Mouse (Mus musculus) stomach, embryonic 16.5 days (tissue): ENCODE results near the gene Epha1. TPM values are rescaled to one million over a fixed set of nuclear protein-coding genes. Genes with fewer than 3 reads are reported as not detected.

ENCODE experiments used
- ATAC-seq: fragments of 200-750 bp; cut with Nextera tagmentation; 2 replicates; pipeline ENCODE4 v1.8.0; 2017; ENCODE audit warnings: moderate number of reproducible peaks, moderate TSS enrichment; ENCODE audit not compliant: insufficient read depth, low FRiP score
- H3K27ac ChIP-seq: fragments of 300-500 bp; sonication (generic); 2 replicates; pipeline ENCODE4 v1.5.1; 2014; ENCODE audit warnings: low read length
- H3K27me3 ChIP-seq: fragments of 300-500 bp; sonication (generic); 2 replicates; pipeline ENCODE4 v1.6.1; 2014; ENCODE audit warnings: low read length, control low read depth, mixed read lengths; ENCODE audit not compliant: control insufficient read depth, insufficient read depth
- H3K36me3 ChIP-seq: fragments of 300-500 bp; sonication (generic); 2 replicates; pipeline ENCODE4 v1.6.1; 2014; ENCODE audit warnings: low read length; ENCODE audit not compliant: control insufficient read depth, insufficient read depth
- H3K4me1 ChIP-seq: fragments of 300-500 bp; sonication (generic); 2 replicates; pipeline ENCODE4 v1.6.1; 2014; ENCODE audit warnings: low read length, control low read depth, mixed read lengths; ENCODE audit not compliant: control insufficient read depth, insufficient read depth
- H3K4me2 ChIP-seq: fragments of 300-500 bp; sonication (generic); 2 replicates; pipeline ENCODE4 v1.6.1; 2014; ENCODE audit warnings: low read depth, low read length, mixed read lengths
- H3K4me3 ChIP-seq: fragments of 300-500 bp; sonication (generic); replicated peaks from 2 replicates; pipeline ENCODE4 v1.5.1; 2014; ENCODE audit warnings: mild to moderate bottlenecking, low read length
- H3K9ac ChIP-seq: fragments of 300-500 bp; sonication (generic); 2 replicates; pipeline ENCODE4 v1.6.1; 2014; ENCODE audit warnings: low read length
- H3K9me3 ChIP-seq: fragments of 300-500 bp; sonication (generic); replicated peaks from 2 replicates; pipeline ENCODE4 v1.6.1; 2016; ENCODE audit warnings: low read length, control low read depth; ENCODE audit not compliant: control insufficient read depth
- WGBS: fragments of 180-500 bp; shearing (Covaris S2); extraction: QIAGEN DNeasy Blood & Tissue Kit; methylation state at CpG from one replicate; pipeline ENCODE4 v1.1.7; 2014; 5-methylcytosine and 5-hydroxymethylcytosine counted together
- polyA plus RNA-seq: library from polyadenylated mRNA; unstranded; fragments of >200 nt; fragmentation: Nextera tagmentation; extraction: Ambion mirVana; gene quantifications from 2 replicates; pipeline ENCODE4 v1.2.1, GENCODE M21; 2015

Epha1 gene
- polyA plus RNA-seq, 1 experiment from 2014 or later = 25.5 TPM

- no peaks in the 10 kb centered on the region for H3K9me3 ChIP-seq
- H3K27ac ChIP-seq = no peak overlapping the region
- no peak overlapping the region for H3K4me3 ChIP-seq
- H3K27me3 ChIP-seq = no peaks in the 10 kb centered on the region
- no peak overlapping the region for H3K4me2 ChIP-seq
- H3K36me3 ChIP-seq = peaks cover 8% of the 10 kb centered on the region
- 84% methylated on average over 6 of the region's 6 CpGs for WGBS
- H3K9ac ChIP-seq = no peak overlapping the region
- no peak for ATAC-seq
- H3K4me1 ChIP-seq = no peaks in the 10 kb centered on the region
These were observed 7.9 kb downstream of the Epha1 start for GRCm38 (mm10) chr6:42365215-42365614.

DNA sequence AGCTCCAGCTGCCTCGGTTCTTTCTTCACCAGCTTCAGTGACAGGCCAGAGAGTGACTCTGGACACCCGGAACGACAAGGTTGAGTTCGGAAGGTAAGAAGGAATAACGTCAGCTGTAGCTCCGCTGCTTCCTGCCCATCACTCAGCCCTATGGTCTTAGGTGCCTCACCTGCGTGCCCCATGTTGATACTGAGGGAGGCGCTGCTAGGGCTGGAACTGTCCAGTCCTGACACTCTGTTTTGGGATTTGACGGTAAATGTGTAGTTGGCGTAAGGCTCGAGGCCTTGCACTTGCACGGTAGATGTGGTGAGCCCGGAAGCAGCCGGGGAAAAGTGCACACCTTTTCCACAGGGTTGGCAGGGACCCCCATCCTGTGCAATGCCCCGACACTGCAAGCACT, 8.5 kb downstream of the Epha1 start:
- H3K9me3 ChIP-seq = no peaks in the 10 kb centered on the region
- H3K4me2 ChIP-seq = no peak overlapping the region
- no peak overlapping the region for H3K9ac ChIP-seq
- WGBS = 90% methylated on average over 15 of the region's 15 CpGs
- H3K27me3 ChIP-seq = no peaks in the 10 kb centered on the region
- no peaks in the 10 kb centered on the region for H3K4me1 ChIP-seq
- peaks cover 11% of the 10 kb centered on the region for H3K36me3 ChIP-seq
- ATAC-seq = no peak
- H3K27ac ChIP-seq = no peak overlapping the region
- H3K4me3 ChIP-seq = no peak overlapping the region

DNA sequence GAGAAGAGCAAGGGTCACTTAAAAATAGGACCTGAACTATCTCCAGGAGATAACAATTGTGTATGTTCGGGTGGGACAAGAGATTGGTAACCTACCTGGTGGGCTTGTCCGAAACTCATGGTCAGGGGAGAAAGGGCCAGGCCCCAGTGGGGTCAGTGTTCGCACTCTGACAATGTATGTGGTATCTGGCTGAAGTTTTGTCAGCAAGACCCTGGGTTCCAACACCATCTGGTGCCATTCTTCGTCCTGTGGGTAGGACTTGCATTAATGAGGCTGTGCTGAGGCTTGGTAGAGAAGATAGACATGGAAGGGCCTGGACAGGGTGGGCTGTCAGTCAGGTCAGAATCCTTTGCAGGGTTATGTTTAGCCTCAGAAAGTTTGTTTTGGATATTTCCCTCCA, 9.0 kb downstream of the Epha1 start:
- no peak for ATAC-seq
- peaks cover 17% of the 10 kb centered on the region for H3K36me3 ChIP-seq
- H3K27me3 ChIP-seq = no peaks in the 10 kb centered on the region
- H3K9ac ChIP-seq = no peak overlapping the region
- no peak overlapping the region for H3K4me3 ChIP-seq
- no peak overlapping the region for H3K27ac ChIP-seq
- WGBS = 85% methylated on average over 4 of the region's 4 CpGs
- H3K9me3 ChIP-seq = no peaks in the 10 kb centered on the region
- H3K4me2 ChIP-seq = no peak overlapping the region
- peaks cover 2% of the 10 kb centered on the region for H3K4me1 ChIP-seq

- H3K9me3 ChIP-seq = no peaks in the 10 kb centered on the region
- no peak overlapping the region for H3K4me3 ChIP-seq
- no peak for ATAC-seq
- H3K4me2 ChIP-seq = no peak overlapping the region
- H3K4me1 ChIP-seq = peaks cover 6% of the 10 kb centered on the region
- peaks cover 26% of the 10 kb centered on the region for H3K36me3 ChIP-seq
- H3K27ac ChIP-seq = no peak overlapping the region
- H3K9ac ChIP-seq = no peak overlapping the region
- WGBS = 66% methylated on average over 3 of the region's 3 CpGs
- H3K27me3 ChIP-seq = no peaks in the 10 kb centered on the region
These were observed 10.1 kb downstream of the Epha1 start for GRCm38 (mm10) chr6:42362974-42363373.

DNA sequence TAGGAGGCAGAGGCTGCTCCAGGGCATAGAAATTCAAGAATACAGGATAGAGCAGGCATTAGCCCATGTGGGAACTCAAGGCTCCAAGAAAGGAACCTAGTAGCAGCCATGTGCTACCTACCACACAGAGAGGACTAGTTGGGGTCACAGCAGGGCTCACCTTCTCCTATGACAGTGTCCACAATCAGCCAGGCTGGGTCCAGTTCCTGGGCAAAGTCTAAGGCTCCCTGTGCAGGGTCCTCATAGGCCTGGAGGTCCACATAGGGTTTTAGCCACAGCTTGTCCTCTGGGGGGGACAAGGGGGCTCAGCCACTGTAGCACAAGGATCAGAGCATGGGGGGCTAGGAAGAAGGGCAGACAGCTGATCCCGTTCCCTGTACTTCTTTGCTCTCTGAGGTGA, 10.6 kb downstream of the Epha1 start:
- 59% methylated on average over 1 of the region's 1 CpGs for WGBS
- ATAC-seq = no peak

DNA sequence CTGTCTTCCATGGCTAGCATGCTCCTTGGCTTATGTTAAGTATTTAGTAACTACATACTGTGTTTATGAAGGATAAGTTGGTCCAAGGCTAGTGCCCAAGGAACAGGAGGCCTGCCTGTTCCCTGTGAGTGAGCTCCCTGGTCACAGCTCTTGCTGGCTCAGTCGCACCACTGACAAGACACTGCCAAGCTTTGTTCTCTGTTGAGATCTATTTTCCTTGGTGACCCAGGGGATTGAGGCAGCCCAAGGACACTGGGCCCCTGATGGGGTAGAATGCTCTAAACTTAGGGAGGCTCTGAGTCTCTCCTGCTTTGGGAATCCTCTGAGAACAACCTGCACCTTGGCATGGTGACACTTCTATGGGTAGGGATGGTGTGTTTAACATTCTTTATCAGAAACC, 11.0 kb downstream of the Epha1 start:
- Histone ChIP-seq H3K9ac (no peak overlapping the region), H3K4me2 (no peak overlapping the region), H3K4me1 (peaks cover 15% of the 10 kb centered on the region), H3K27ac (no peak overlapping the region), H3K27me3 (no peaks in the 10 kb centered on the region), H3K9me3 (no peaks in the 10 kb centered on the region), H3K36me3 (peaks cover 31% of the 10 kb centered on the region), H3K4me3 (no peak overlapping the region)
- 78% methylated on average over 1 of the region's 1 CpGs for WGBS
- ATAC-seq = no peak

More for the DNA sequence above, 10.6 kb downstream of the Epha1 start:
- H3K4me2 ChIP-seq = no peak overlapping the region
- H3K9ac ChIP-seq = no peak overlapping the region
- no peak overlapping the region for H3K4me3 ChIP-seq
- no peak overlapping the region for H3K27ac ChIP-seq
- H3K36me3 ChIP-seq = peaks cover 31% of the 10 kb centered on the region
- H3K9me3 ChIP-seq = no peaks in the 10 kb centered on the region
- peaks cover 11% of the 10 kb centered on the region for H3K4me1 ChIP-seq
- no peaks in the 10 kb centered on the region for H3K27me3 ChIP-seq

GRCm38 (mm10) chr6:42361041-42361895, 11.8 kb downstream of the Epha1 start:
- Histone ChIP-seq H3K9ac (no peak overlapping the region), H3K27me3 (no peaks in the 10 kb centered on the region), H3K4me1 (peaks cover 19% of the 10 kb centered on the region), H3K36me3 (peaks cover 33% of the 10 kb centered on the region), H3K4me2 (no peak overlapping the region), H3K4me3 (no peak overlapping the region), H3K27ac (no peak overlapping the region), H3K9me3 (no peaks in the 10 kb centered on the region)
- 90% methylated on average over 13 of the region's 13 CpGs for WGBS
- no peak for ATAC-seq

DNA sequence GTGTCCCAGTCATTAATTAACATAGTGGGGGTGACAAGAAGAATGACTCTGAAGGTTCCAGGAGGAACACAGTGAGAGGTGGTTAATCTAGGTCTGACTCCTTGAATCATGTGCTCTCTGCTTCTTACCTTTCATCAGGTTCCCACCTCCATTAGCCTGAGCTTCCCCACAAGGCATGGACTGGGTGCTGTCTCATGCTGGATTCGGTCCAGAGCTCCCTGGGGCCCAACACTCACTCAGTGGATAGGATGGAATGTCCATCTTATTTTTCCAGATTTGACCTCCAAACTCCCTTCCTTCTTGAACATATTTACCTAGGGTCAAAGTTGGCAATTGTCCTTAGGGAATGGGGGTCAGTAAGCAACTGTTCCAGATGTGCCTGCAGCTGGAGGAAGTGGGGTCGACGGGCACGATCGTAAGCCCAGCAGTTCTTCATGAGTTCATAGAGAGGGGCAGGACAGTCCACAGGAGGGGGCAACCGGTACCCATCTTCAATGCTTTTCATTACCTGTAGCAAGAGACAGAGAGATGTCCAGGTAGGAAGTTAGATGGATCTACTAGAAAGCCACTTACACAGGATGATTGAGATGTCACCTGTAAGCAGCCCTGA, 12.7 kb downstream of the Epha1 start:
- Histone ChIP-seq H3K4me3 (no peak overlapping the region), H3K9me3 (no peaks in the 10 kb centered on the region), H3K4me2 (no peak overlapping the region), H3K27me3 (no peaks in the 10 kb centered on the region), H3K4me1 (peaks cover 21% of the 10 kb centered on the region), H3K27ac (no peak overlapping the region), H3K9ac (no peak overlapping the region), H3K36me3 (peaks cover 39% of the 10 kb centered on the region)
- 83% methylated on average over 6 of the region's 6 CpGs for WGBS
- ATAC-seq = no peak

- Histone ChIP-seq H3K36me3 (peaks cover 39% of the 10 kb centered on the region), H3K4me3 (no peak overlapping the region), H3K4me2 (no peak overlapping the region), H3K9me3 (no peaks in the 10 kb centered on the region), H3K4me1 (peaks cover 27% of the 10 kb centered on the region), H3K27ac (peak overlapping the region; percentile 47), H3K27me3 (no peaks in the 10 kb centered on the region), H3K9ac (0 out of 2 replicates have a peak overlapping the region, but pooled peaks have one; percentile 7)
- ATAC-seq = no peak
- WGBS = 57% methylated on average over 9 of the region's 9 CpGs
These were observed 13.5 kb downstream of the Epha1 start for GRCm38 (mm10) chr6:42359364-42360147.
